Comparison of ENCODE assay signal across 12 mouse cellular contexts in the genomic region with DNA sequence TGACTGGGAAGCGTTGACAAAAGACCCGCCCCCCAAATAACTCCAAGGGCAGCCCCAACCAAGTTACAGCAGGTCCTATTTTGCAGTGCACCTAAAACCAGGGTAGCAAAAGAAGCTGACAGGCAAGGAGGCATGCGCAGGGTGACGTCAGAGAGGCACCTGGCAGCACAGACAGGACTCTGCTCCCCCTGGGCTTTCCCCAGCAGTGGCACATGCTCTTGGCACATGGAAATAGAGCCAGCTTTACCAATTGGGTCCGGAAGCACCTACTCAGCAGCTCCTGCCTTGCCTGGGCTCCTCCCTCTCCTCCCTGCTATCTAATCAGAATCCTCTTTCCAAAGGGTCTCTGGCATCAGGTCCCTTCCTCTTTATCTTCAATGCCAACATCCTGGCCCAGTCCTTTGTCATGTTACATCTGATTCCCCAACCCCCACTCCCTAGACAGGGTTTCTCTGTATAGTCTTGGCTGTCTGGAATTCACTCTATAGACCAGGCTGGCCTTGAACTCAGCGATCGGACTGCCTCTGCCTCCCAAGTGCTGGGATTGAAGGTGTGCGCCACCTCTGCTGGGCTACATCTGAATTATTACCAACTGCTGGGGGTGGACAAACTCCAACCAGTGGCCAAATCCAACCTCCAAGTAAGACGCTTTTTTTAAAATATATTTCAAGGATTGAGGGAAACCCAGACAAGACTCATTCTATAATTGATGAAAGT. TPM values are rescaled to one million over a fixed set of nuclear protein-coding genes. Genes with fewer than 3 reads are reported as not detected.
A peak's percentile ranks its signal among the peaks of the same experiment; 100 is the strongest.
DNase-seq lines count a peak whose midpoint lies in the region; ATAC-seq lines count a peak whose summit lies in the region.
"Had no signal": no experiment of that assay in that cellular context is flagged by ENCODE, and none has a peak within 500 bp of the region (broad histone marks: within the 10 kb centered on the region; RNA-seq: fewer than 3 reads in every experiment).

No protein-coding gene starts in this region.

- DNase-seq in heart, adult 18-20 months, result no peak
- DNase-seq in cerebellum, adult 18-20 months, result peak; percentile 72 to 76
- DNase-seq in spleen, postnatal 10 days (ENCODE audit: low spot score in 2 of 2), result no peak
- no peak for DNase-seq in right cerebral cortex, adult 18-20 months
- no peak for DNase-seq in left cerebral cortex, postnatal 14 days (ENCODE audit: low spot score in 2 of 2)
- DNase-seq: gastrocnemius, postnatal 10 days; kidney, postnatal 14 days; thymus, postnatal 4 days had no signal

- H3K27ac ChIP-seq in heart, embryonic 13.5 days (replicated peaks), result 0 out of 2 replicates have a peak overlapping the region, but pooled peaks have one; percentile 26
- peak overlapping the region; percentile 23 for H3K27ac ChIP-seq in hindbrain, embryonic 15.5 days (replicated peaks)
- H3K27ac ChIP-seq: limb, embryonic 13.5 days had no signal

- H3K36me3 ChIP-seq in heart, embryonic 13.5 days, result peaks cover 5% of the 10 kb centered on the region; the same call in 1 of the 2 replicates
- no peaks in the 10 kb centered on the region for H3K36me3 ChIP-seq in hindbrain, embryonic 15.5 days

- H3K27me3 ChIP-seq in heart, embryonic 13.5 days (replicated peaks), result no peaks in the 10 kb centered on the region
- H3K27me3 ChIP-seq in hindbrain, embryonic 15.5 days, result no peaks in the 10 kb centered on the region
- H3K27me3 ChIP-seq: limb, embryonic 13.5 days had no signal

- H3K4me3 ChIP-seq in heart, embryonic 13.5 days, result no peak overlapping the region
- no peak overlapping the region for H3K4me3 ChIP-seq in hindbrain, embryonic 15.5 days
- H3K4me3 ChIP-seq: limb, embryonic 13.5 days had no signal

- no peak for ATAC-seq in heart, embryonic 13.5 days (ENCODE audit: extremely low read depth, insufficient number of reproducible peaks, low FRiP score, low TSS enrichment)
- ATAC-seq in CD4-positive, CD25-positive, alpha-beta regulatory T cell, adult 4 months, result peak; percentile 64
- no peak for ATAC-seq in hindbrain, embryonic 15.5 days (ENCODE audit: low FRiP score, low read depth)

- H3K4me1 ChIP-seq in heart, embryonic 13.5 days, result peaks cover 96% of the 10 kb centered on the region
- peaks cover 44% of the 10 kb centered on the region for H3K4me1 ChIP-seq in hindbrain, embryonic 15.5 days (replicated peaks)

- WGBS in heart, embryonic 13.5 days, result 54% methylated on average over 9 of the region's 9 CpGs
- 72% methylated on average over 9 of the region's 9 CpGs for WGBS in hindbrain, embryonic 15.5 days

- H3K9me3 ChIP-seq in heart, embryonic 13.5 days, result no peaks in the 10 kb centered on the region
- H3K9me3 ChIP-seq in hindbrain, embryonic 15.5 days, result no peaks in the 10 kb centered on the region
- H3K9me3 ChIP-seq: limb, embryonic 13.5 days had no signal

- no peak overlapping the region for H3K4me2 ChIP-seq in heart, embryonic 13.5 days
- peak overlapping the region; percentile 11; the same call in 1 of the 2 replicates for H3K4me2 ChIP-seq in hindbrain, embryonic 15.5 days
- H3K4me2 ChIP-seq: limb, embryonic 13.5 days had no signal

- intact Hi-C loops in left cerebral cortex, postnatal 14 days (cut with DNase I), result no loop called here

- peak overlapping the region; percentile 53; the same call in 1 of the 2 replicates for H3K9ac ChIP-seq in heart, embryonic 13.5 days
- H3K9ac ChIP-seq in hindbrain, embryonic 15.5 days, result no peak overlapping the region
- H3K9ac ChIP-seq: limb, embryonic 13.5 days had no signal

RNA-seq across cellular contexts. Expression of a gene that starts 32.1 kb away (rescaled TPM):
- 28.2 and 29.2 TPM in 2 replicates for polyA plus RNA-seq in heart, embryonic 13.5 days (2015; fragmentation: Nextera tagmentation; extraction: Ambion mirVana)
- total RNA-seq in heart, adult 18-20 months (2021), result 100 to 1,000 TPM; 109 to 123 TPM
- 10 to 100 TPM in 1 of 2 experiments, 1 to 10 TPM in 1; 9.9 to 11.8 TPM for polyA plus RNA-seq in CD4-positive, CD25-positive, alpha-beta regulatory T cell, adult 4 months (2017; shearing (Covaris generic))
- polyA plus RNA-seq in hindbrain, embryonic 15.5 days (2015; fragmentation: Nextera tagmentation; extraction: Ambion mirVana), result 34.4 and 37.2 TPM in 2 replicates
- 100 to 1,000 TPM; 107 to 142 TPM for total RNA-seq in left cerebral cortex, postnatal 14 days (2021)

Comparison
In these comparisons a context has a peak if more than half of its experiments do, and no peak if none do; other contexts are left out.
1. DNase-seq: peak in cerebellum, adult 18-20 months (2 of 2); none in heart, adult 18-20 months (0 of 2), spleen, postnatal 10 days (0 of 2), right cerebral cortex, adult 18-20 months (single experiment) and left cerebral cortex, postnatal 14 days (0 of 2).